Mouse (Mus musculus): ENCODE measurements around the gene Arsb. TPM values are rescaled to one million over a fixed set of nuclear protein-coding genes. Genes with fewer than 3 reads are reported as not detected.

The Arsb gene
- polyA plus RNA-seq, 1 experiment from 2014 or later, result 23.3 TPM

DNA sequence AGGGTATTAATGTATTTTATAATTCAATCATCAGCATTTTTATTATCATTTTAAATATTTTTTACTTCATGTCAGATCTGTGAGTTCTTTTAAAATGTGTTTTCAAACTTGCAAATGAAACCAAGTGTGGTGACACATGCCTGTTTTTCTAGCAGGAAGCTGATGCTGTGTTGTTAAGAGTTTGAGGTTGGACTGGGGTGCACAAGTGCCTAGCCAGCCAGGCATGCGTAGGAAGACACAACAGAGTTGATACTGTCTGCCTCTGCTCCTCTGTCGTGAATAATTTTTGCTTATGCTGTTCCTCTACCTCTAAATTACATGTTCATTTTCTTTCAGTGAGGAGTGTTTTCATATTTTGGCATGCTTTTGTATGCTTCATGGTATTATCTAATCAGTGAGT, 122.7 kb downstream of the Arsb start:
- DNase-seq (ENCODE audit: low spot score) (no peak), ATAC-seq (ENCODE audit: low read depth) (no peak)
- Histone ChIP-seq H3K36me3 (ENCODE audit: control insufficient read depth, insufficient read depth, low read length) (no peaks in the 10 kb centered on the region), H3K4me1 (ENCODE audit: control insufficient read depth, insufficient read depth, low read length) (peaks cover 8% of the 10 kb centered on the region), H3K4me3 (ENCODE audit: low read depth, low read length) (no peak overlapping the region), H3K9ac (ENCODE audit: low read depth, low read length) (no peak overlapping the region), H3K4me2 (ENCODE audit: low read depth, low read length) (no peak overlapping the region), H3K27ac (replicated peaks; ENCODE audit: low read depth, low read length) (no peak overlapping the region), H3K27me3 (replicated peaks; ENCODE audit: control insufficient read depth, insufficient read depth, low read length) (no peaks in the 10 kb centered on the region), H3K9me3 (ENCODE audit: control insufficient read depth, low read length) (no peaks in the 10 kb centered on the region)
- 73% methylated on average over 2 of the region's 2 CpGs for WGBS

DNA sequence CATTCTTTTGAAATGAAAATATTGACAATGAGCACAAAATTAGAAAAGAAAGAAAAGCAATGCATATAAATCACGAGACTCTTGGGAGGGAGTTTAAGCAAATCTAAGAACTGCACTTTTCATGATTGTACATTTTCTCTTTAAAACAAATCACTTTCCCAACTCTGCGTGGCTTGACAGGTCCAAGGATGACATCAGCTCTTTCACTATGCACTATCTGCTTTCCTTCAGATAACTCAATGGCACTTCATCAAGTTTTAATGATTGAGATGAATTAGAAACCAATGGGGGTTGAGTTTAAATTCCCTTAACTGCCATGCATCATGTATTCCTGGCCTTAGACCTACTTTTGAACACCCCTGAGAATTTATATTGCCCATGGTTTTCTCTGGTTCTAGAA, 124.0 kb downstream of the Arsb start:
- Histone ChIP-seq H3K27ac (replicated peaks; ENCODE audit: low read depth, low read length) (no peak overlapping the region), H3K9ac (ENCODE audit: low read depth, low read length) (no peak overlapping the region), H3K4me2 (ENCODE audit: low read depth, low read length) (no peak overlapping the region), H3K4me3 (ENCODE audit: low read depth, low read length) (no peak overlapping the region), H3K9me3 (ENCODE audit: control insufficient read depth, low read length) (no peaks in the 10 kb centered on the region), H3K4me1 (ENCODE audit: control insufficient read depth, insufficient read depth, low read length) (peaks cover 13% of the 10 kb centered on the region), H3K27me3 (replicated peaks; ENCODE audit: control insufficient read depth, insufficient read depth, low read length) (no peaks in the 10 kb centered on the region), H3K36me3 (ENCODE audit: control insufficient read depth, insufficient read depth, low read length) (no peaks in the 10 kb centered on the region)
- no peak for ATAC-seq (ENCODE audit: low read depth)
- 77% methylated on average over 2 of the region's 2 CpGs for WGBS
- peak; percentile 60 for DNase-seq (ENCODE audit: low spot score)

DNA sequence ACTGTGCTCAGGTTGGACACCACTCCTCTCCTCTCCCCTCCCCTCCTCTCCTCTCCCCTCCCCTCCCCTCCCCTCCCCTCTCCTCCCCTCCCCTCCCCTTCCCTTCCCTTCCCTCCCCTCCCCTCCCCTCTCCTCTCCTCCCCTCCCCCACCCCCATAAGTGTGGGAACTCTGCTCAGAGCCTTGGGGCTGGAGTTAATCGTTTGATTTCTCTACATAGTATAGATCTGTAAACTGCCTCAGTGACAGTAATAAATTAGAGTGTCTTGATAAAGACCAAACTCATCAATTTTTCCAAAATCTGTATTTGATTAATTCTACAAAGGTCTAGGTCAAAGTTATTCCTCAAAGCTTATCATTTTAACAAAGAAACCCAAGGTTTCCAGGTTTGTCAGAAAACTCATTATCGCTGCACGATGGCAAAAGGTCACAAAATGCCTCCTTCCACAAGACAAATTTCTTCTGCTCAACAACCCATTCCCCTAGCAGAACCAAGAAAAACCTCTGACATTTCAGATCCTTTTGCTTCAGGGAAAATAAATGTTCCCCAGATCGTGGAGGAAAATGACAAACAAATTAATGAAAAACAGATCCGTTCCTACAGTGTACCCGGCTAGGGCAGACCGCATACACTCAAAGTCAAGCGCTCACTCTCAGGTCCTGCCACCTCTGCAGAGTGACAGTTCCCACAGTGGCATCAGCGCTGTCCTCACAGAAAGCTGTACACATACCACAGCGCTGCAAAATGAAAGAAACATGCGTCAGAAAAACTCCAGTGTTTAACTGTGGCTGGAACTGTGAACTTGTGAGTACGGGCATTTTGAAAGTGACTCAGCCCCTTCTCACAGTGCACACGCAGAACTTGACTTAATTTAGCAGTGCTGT, 126.8 kb downstream of the Arsb start:
- no peak overlapping the region for H3K4me3 ChIP-seq (ENCODE audit: low read depth, low read length)
- peak overlapping the region; percentile 14; the same call in 1 of the 2 replicates for H3K9ac ChIP-seq (ENCODE audit: low read depth, low read length)
- H3K9me3 ChIP-seq (ENCODE audit: control insufficient read depth, low read length), result no peaks in the 10 kb centered on the region
- H3K4me2 ChIP-seq (ENCODE audit: low read depth, low read length), result peak overlapping the region; percentile 42
- no peaks in the 10 kb centered on the region for H3K27me3 ChIP-seq (replicated peaks; ENCODE audit: control insufficient read depth, insufficient read depth, low read length)
- H3K4me1 ChIP-seq (ENCODE audit: control insufficient read depth, insufficient read depth, low read length), result peaks cover 13% of the 10 kb centered on the region
- no peak; the same call in 1 of the 2 replicates for ATAC-seq (ENCODE audit: low read depth)
- DNase-seq (ENCODE audit: low spot score), result peak; percentile 43
- WGBS, result 28% methylated on average over 13 of the region's 13 CpGs
- H3K36me3 ChIP-seq (ENCODE audit: control insufficient read depth, insufficient read depth, low read length), result no peaks in the 10 kb centered on the region
- peak overlapping the region; percentile 82 for H3K27ac ChIP-seq (replicated peaks; ENCODE audit: low read depth, low read length)

DNA sequence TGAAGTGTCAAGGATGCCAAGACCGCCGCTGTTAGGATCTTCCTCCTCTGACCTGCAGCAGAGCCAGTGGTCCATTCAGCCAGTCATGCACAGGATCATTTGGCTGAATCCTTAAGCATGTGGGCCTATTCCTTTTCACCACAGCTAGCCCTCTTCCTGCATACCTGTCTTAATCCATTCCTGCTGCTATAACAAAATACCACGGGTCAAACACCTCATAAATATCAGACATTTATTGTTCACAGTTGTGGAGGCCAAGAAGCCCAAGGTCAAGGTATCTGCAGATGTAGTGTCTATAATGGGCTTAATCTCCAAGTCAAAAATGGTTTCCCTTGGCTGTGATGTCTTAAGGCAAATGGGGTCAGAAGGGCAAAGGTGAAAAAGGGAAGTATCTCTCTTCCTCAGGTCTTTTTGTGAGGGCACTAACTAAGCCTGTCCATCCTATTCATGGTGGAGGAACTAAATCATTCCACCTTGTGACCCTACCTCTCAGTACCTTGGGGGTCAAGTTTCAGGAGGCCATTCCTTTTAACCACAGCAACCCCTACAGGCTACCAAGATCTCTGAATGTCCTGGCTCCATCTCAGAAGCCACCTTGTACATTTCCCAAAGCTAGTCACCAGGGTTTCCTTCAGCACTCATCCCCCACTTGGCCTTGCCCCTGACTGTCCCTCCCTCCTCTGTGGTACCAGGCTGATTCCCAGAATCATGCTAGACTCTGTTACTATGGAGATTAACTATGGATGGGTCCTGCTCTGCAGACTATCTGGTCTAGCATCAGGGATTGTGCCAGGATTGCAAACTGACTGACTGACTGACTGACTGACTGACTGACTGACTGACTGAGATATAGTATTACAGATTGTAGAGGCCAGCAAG, 128.2 kb downstream of the Arsb start:
- Histone ChIP-seq H3K27ac (replicated peaks; ENCODE audit: low read depth, low read length) (0 out of 2 replicates have a peak overlapping the region, but pooled peaks have one; percentile 82), H3K27me3 (replicated peaks; ENCODE audit: control insufficient read depth, insufficient read depth, low read length) (no peaks in the 10 kb centered on the region), H3K36me3 (ENCODE audit: control insufficient read depth, insufficient read depth, low read length) (no peaks in the 10 kb centered on the region), H3K9ac (ENCODE audit: low read depth, low read length) (no peak overlapping the region), H3K4me2 (ENCODE audit: low read depth, low read length) (no peak overlapping the region), H3K4me3 (ENCODE audit: low read depth, low read length) (no peak overlapping the region), H3K4me1 (ENCODE audit: control insufficient read depth, insufficient read depth, low read length) (peaks cover 13% of the 10 kb centered on the region), H3K9me3 (ENCODE audit: control insufficient read depth, low read length) (no peaks in the 10 kb centered on the region)
- ATAC-seq (ENCODE audit: low read depth), result no peak
- WGBS, result 71% methylated on average over 3 of the region's 3 CpGs
- DNase-seq (ENCODE audit: low spot score), result no peak

DNA sequence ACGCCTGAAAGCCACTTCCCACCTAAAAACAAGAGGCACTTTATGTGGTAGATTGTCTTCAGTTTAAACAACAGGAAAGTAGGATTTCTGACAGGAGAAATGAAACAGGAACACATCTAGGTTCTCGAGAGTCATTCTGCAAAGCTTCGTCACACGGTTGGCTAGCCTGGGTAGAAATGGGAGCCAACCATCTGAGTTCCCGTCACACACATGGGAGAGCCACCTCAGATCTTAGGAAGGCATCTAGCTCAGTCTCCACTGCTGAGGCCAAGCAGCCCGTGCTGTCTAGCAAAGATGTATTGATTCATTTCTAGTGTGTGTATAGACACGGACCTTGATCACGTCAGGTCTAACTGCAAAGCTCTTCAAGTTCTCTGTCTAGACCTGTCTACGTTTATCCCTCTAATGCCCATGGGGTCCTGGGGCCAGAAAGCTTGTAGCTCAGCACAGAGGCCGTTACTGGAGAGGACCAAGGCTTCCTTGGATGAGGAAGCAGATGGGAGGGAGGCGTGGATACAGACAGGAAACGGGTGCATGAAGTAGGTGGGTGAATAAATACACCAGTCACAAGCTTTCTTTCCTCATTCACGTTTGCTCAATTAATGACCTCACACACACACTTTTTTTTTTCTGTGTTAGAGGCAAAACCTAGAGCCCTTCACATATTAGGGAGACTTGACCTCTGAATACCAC, 129.7 kb downstream of the Arsb start:
- no peak overlapping the region for H3K4me2 ChIP-seq (ENCODE audit: low read depth, low read length)
- peaks cover 13% of the 10 kb centered on the region for H3K4me1 ChIP-seq (ENCODE audit: control insufficient read depth, insufficient read depth, low read length)
- H3K27ac ChIP-seq (replicated peaks; ENCODE audit: low read depth, low read length), result no peak overlapping the region
- H3K9ac ChIP-seq (ENCODE audit: low read depth, low read length), result no peak overlapping the region
- no peaks in the 10 kb centered on the region for H3K36me3 ChIP-seq (ENCODE audit: control insufficient read depth, insufficient read depth, low read length)
- H3K4me3 ChIP-seq (ENCODE audit: low read depth, low read length), result no peak overlapping the region
- DNase-seq (ENCODE audit: low spot score), result no peak
- H3K9me3 ChIP-seq (ENCODE audit: control insufficient read depth, low read length), result no peaks in the 10 kb centered on the region
- 77% methylated on average over 13 of the region's 13 CpGs for WGBS
- no peak for ATAC-seq (ENCODE audit: low read depth)
- H3K27me3 ChIP-seq (replicated peaks; ENCODE audit: control insufficient read depth, insufficient read depth, low read length), result no peaks in the 10 kb centered on the region

DNA sequence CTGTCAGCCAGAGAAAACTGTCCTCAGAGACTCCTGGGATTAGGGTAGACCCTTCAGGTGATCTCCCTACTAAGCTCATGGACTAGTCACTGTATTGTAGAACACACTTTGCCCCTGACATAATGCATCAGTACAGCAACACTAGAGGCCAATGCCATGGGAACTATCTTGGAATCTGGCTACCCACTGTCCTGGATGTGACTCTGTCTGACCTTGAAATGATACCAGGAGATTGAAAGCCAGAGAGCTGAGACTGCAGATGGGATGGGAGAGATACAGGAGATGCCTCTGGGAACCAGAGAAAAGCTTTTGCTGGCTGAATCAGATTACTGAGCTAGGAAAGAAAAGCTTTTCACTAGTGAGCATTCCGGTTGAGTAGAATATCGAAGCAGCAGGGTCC, 130.7 kb downstream of the Arsb start:
- WGBS, result 82% methylated on average over 2 of the region's 2 CpGs
- Histone ChIP-seq H3K27me3 (replicated peaks; ENCODE audit: control insufficient read depth, insufficient read depth, low read length) (no peaks in the 10 kb centered on the region), H3K27ac (replicated peaks; ENCODE audit: low read depth, low read length) (no peak overlapping the region), H3K4me1 (ENCODE audit: control insufficient read depth, insufficient read depth, low read length) (peaks cover 13% of the 10 kb centered on the region), H3K4me3 (ENCODE audit: low read depth, low read length) (no peak overlapping the region), H3K9ac (ENCODE audit: low read depth, low read length) (no peak overlapping the region), H3K4me2 (ENCODE audit: low read depth, low read length) (no peak overlapping the region), H3K36me3 (ENCODE audit: control insufficient read depth, insufficient read depth, low read length) (no peaks in the 10 kb centered on the region), H3K9me3 (ENCODE audit: control insufficient read depth, low read length) (no peaks in the 10 kb centered on the region)
- DNase-seq (ENCODE audit: low spot score) (no peak), ATAC-seq (ENCODE audit: low read depth) (no peak)

DNA sequence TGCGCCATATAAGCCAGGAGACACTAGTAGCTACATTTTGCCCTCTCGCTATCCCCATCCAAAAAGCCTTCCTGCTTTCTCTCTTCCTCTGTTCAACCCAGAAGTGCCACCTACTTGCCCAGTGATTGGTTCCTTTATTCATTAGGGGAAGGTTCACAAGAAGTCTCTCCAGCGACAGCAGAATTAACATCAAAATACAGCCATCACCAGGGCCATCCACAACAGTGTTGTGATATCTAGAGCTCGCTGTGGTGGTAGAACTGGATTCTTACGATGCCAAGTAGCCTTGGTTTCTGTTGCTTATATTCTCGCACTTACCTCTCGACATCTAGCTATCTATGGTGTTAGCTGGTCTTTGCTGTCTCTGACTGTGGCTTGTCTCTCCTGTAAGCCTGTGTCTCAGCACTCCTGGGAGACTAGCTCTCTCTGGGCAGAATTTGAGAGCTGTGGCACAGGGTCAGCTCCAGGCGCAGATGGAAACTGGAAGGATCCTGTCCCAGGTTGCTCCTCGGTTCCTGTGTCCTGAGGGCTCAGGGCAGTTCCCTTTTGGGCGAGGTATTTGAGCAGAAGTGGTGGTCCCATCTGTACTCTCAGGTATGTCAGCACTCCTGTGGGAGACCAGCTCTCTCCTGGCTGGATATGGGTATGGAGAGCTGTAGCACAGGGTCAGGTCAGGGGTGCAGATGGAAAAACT, 135.3 kb downstream of the Arsb start:
- no peak overlapping the region for H3K27ac ChIP-seq (replicated peaks; ENCODE audit: low read depth, low read length)
- no peaks in the 10 kb centered on the region for H3K27me3 ChIP-seq (replicated peaks; ENCODE audit: control insufficient read depth, insufficient read depth, low read length)
- H3K9ac ChIP-seq (ENCODE audit: low read depth, low read length), result no peak overlapping the region
- no peaks in the 10 kb centered on the region for H3K9me3 ChIP-seq (ENCODE audit: control insufficient read depth, low read length)
- H3K36me3 ChIP-seq (ENCODE audit: control insufficient read depth, insufficient read depth, low read length), result no peaks in the 10 kb centered on the region
- H3K4me2 ChIP-seq (ENCODE audit: low read depth, low read length), result no peak overlapping the region
- WGBS, result 92% methylated on average over 10 of the region's 10 CpGs
- DNase-seq (ENCODE audit: low spot score), result no peak
- H3K4me3 ChIP-seq (ENCODE audit: low read depth, low read length), result no peak overlapping the region
- peaks cover 15% of the 10 kb centered on the region for H3K4me1 ChIP-seq (ENCODE audit: control insufficient read depth, insufficient read depth, low read length)
- no peak for ATAC-seq (ENCODE audit: low read depth)

DNA sequence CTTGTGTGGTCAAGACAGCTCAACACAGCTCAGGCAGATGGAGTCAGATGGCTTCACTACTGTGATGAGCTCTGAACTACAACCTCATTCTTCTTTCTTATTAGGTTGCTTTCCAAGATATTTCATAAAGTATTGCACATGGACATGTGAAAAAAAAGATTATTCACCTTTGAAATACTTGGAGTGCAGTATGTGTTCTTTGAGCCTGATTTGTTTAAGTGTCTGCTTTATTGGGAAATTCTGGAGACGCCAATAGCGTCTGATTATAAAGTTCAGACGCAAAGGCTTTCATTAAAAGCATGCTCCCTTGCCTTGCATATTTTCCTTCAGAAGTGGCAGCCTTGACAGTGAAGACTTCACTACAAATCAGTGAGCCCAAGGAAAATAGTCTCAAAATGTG, 136.5 kb downstream of the Arsb start:
- H3K27me3 ChIP-seq (replicated peaks; ENCODE audit: control insufficient read depth, insufficient read depth, low read length), result no peaks in the 10 kb centered on the region
- H3K36me3 ChIP-seq (ENCODE audit: control insufficient read depth, insufficient read depth, low read length), result no peaks in the 10 kb centered on the region
- no peak for ATAC-seq (ENCODE audit: low read depth)
- no peak overlapping the region for H3K4me2 ChIP-seq (ENCODE audit: low read depth, low read length)
- H3K4me3 ChIP-seq (ENCODE audit: low read depth, low read length), result no peak overlapping the region
- DNase-seq (ENCODE audit: low spot score), result no peak
- peaks cover 25% of the 10 kb centered on the region for H3K4me1 ChIP-seq (ENCODE audit: control insufficient read depth, insufficient read depth, low read length)
- H3K9ac ChIP-seq (ENCODE audit: low read depth, low read length), result no peak overlapping the region
- no peaks in the 10 kb centered on the region for H3K9me3 ChIP-seq (ENCODE audit: control insufficient read depth, low read length)
- 87% methylated on average over 3 of the region's 3 CpGs for WGBS
- no peak overlapping the region; the same call in 1 of the 2 replicates for H3K27ac ChIP-seq (replicated peaks; ENCODE audit: low read depth, low read length)

Data from embryonic facial prominence, embryonic 14.5 days (tissue).